Mouse (Mus musculus): ENCODE results near the gene Gbx1. TPM values are rescaled to one million over a fixed set of nuclear protein-coding genes. Genes with fewer than 3 reads are reported as not detected.
A peak's percentile ranks its signal among the peaks of the same experiment; 100 is the strongest.

The Gbx1 gene
- total and polyA plus RNA-seq, 3 experiments, result 0.08 to 0.49 TPM; not detected in 1

DNA sequence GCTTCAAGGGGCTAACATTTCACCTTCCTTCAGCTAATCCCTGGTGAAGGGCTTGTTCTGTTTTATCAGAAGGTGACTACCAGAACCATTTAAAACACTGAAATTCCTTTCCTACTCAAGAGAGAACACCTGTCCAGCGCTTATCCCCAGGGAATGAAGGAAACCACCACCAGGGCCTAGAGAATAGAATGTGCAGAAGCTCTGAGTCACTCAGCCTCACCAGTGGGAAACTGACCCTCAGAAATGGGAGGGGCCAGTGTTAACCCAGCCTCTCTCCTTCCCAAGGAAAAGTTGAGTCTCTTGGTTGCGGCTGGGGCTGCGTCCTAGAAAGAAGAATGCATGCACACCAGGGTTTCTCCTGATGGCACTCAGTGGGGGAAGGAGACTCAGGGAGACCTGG, 71.9 kb downstream of the Gbx1 start:
- Histone ChIP-seq H3K4me1 (ENCODE audit: control insufficient read depth in 1 of 2, insufficient read depth in 2 of 2, low read length in 2 of 2) (peaks cover 8 to 19% of the 10 kb centered on the region in 2 experiments), H3K79me2 (ENCODE audit: control insufficient read depth, insufficient read depth, low read length, poor library complexity) (peaks cover 71% of the 10 kb centered on the region), H3K9me3 (replicated peaks; ENCODE audit: insufficient read depth, low read length) (no peaks in the 10 kb centered on the region), H3K27me3 (ENCODE audit: control insufficient read depth in 1 of 2, insufficient read depth in 2 of 2, low read length in 2 of 2) (no peaks in the 10 kb centered on the region), H3K4me3 (ENCODE audit: control insufficient read depth in 1 of 2, insufficient read depth in 1 of 2, low read depth in 2 of 2, low read length in 2 of 2) (no peak overlapping the region), H3K36me3 (ENCODE audit: control insufficient read depth in 1 of 2, insufficient read depth in 2 of 2, low read length in 2 of 2) (peaks cover 0 to 14% of the 10 kb centered on the region in 2 experiments; a peak in 3 of 4 replicates), H3K9ac (ENCODE audit: control insufficient read depth, low read depth, low read length, poor library complexity, severe bottlenecking) (no peak overlapping the region), H3K27ac (ENCODE audit: control insufficient read depth, low read depth, low read length) (no peak overlapping the region)
- TF ChIP-seq RAD21 (IDR thresholded peaks at IDR 0.05; ENCODE audit: low read depth, low read length) (no peak), POLR2AphosphoS2 (IDR thresholded peaks at IDR 0.05; ENCODE audit: low read length) (0 out of 2 replicates have a peak, but pooled peaks have one; percentile 25), NRF1 (IDR thresholded peaks at IDR 0.05; ENCODE audit: insufficient read depth, low read depth, low read length, poor library complexity, severe bottlenecking) (no peak)
- no peak for DNase-seq (ENCODE audit: low read depth, low spot score)

DNA sequence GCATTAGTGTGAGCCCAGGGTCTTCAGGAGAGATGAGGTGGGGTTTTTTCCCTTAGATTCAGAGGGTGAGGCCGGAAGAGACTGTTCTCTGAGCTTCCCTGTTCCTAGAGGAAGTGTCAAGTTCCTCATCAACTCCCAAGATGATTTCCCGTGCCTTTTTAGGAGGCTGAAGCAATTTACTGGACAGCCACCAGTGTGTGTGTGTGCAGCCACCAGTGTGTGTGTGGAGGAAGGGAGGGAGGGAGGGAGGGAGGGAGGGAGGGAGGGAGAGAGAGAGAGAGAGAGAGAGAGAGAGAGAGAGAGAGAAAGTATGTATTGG, 73.1 kb downstream of the Gbx1 start:
- H3K79me2 ChIP-seq (ENCODE audit: control insufficient read depth, insufficient read depth, low read length, poor library complexity), result peaks cover 66% of the 10 kb centered on the region
- H3K27ac ChIP-seq (ENCODE audit: control insufficient read depth, low read depth, low read length), result no peak overlapping the region
- H3K4me3 ChIP-seq (ENCODE audit: control insufficient read depth in 1 of 2, insufficient read depth in 1 of 2, low read depth in 2 of 2, low read length in 2 of 2), result no peak overlapping the region; a peak in 1 of 4 replicates
- peak overlapping the region; percentile 87 for H3K9ac ChIP-seq (ENCODE audit: control insufficient read depth, low read depth, low read length, poor library complexity, severe bottlenecking)
- H3K36me3 ChIP-seq (ENCODE audit: control insufficient read depth in 1 of 2, insufficient read depth in 2 of 2, low read length in 2 of 2), result peaks cover 0 to 14% of the 10 kb centered on the region in 2 experiments; a peak in 3 of 4 replicates
- no peak for DNase-seq (ENCODE audit: low read depth, low spot score)
- H3K27me3 ChIP-seq (ENCODE audit: control insufficient read depth in 1 of 2, insufficient read depth in 2 of 2, low read length in 2 of 2), result no peaks in the 10 kb centered on the region
- H3K9me3 ChIP-seq (replicated peaks; ENCODE audit: insufficient read depth, low read length), result no peaks in the 10 kb centered on the region
- TF ChIP-seq RCOR1 (IDR thresholded peaks at IDR 0.05; ENCODE audit: low read depth, low read length) (no peak), MYC (IDR thresholded peaks at IDR 0.05; ENCODE audit: low read depth, low read length) (no peak), USF2 (IDR thresholded peaks at IDR 0.05; ENCODE audit: borderline replicate concordance in 1 of 2, insufficient read depth in 1 of 2, low read depth in 1 of 2, low read length in 2 of 2) (no peak), CHD1 (IDR thresholded peaks at IDR 0.05; ENCODE audit: low read depth, low read length) (no peak), NELFE (IDR thresholded peaks at IDR 0.05; ENCODE audit: low read depth, low read length) (no peak), JUND (IDR thresholded peaks at IDR 0.05; ENCODE audit: low read depth, low read length) (no peak), TBP (IDR thresholded peaks at IDR 0.05; ENCODE audit: low read depth, low read length) (no peak), TCF12 (IDR thresholded peaks at IDR 0.05; ENCODE audit: low read depth, low read length) (no peak), POLR2A (IDR thresholded peaks at IDR 0.05; ENCODE audit: control insufficient read depth in 1 of 2, insufficient read depth in 1 of 2, low read depth in 1 of 2, low read length in 2 of 2, poor library complexity in 1 of 2) (no peak), ZKSCAN1 (IDR thresholded peaks at IDR 0.05; ENCODE audit: low read depth, low read length) (no peak), SIN3A (IDR thresholded peaks at IDR 0.05; ENCODE audit: low read length) (no peak)
- H3K4me1 ChIP-seq (ENCODE audit: control insufficient read depth in 1 of 2, insufficient read depth in 2 of 2, low read length in 2 of 2), result peaks cover 8 to 19% of the 10 kb centered on the region in 2 experiments

DNA sequence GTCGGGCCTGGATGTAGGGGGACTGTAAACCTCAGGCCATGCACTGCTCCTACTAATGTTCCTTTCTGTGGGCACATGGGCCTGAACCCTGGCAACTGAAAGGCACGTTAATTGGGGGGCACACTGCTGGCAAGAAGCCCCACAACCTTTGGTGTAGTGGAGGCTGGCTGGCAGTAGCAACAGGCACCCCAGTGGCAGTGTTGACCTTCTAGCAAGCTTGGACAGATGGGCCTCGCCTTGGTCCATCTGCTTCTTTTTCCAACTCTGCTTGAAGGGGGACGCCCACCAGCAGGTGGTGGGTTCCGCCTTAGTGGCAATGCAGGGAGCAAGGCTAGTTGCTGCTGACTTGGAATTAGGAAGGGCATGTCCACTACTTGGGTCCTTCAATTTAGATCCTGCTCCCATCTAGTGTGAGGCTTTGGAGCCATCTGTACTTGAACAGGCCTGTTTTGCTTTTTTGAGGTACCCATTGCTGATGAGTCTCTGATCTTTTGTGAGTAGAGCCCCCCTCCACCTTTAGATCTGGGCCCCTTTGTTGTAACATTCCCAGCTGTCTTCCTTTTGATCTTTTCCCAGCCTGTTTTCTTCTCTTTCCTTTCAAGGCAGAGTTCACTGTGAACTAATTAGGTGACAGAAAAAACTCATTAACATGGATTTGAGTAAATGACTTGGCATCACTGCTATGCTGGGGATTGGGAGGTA, 73.6 kb downstream of the Gbx1 start:
- TF ChIP-seq ZMIZ1 (IDR thresholded peaks at IDR 0.05; ENCODE audit: low read depth, low read length) (0 out of 2 replicates have a peak, but pooled peaks have one; percentile 19), POLR2AphosphoS2 (IDR thresholded peaks at IDR 0.05; ENCODE audit: low read length) (no peak)
- no peak for DNase-seq (ENCODE audit: low read depth, low spot score)
- peaks cover 8 to 19% of the 10 kb centered on the region in 2 experiments for H3K4me1 ChIP-seq (ENCODE audit: control insufficient read depth in 1 of 2, insufficient read depth in 2 of 2, low read length in 2 of 2)
- peaks cover 0 to 16% of the 10 kb centered on the region in 2 experiments; a peak in 3 of 4 replicates for H3K36me3 ChIP-seq (ENCODE audit: control insufficient read depth in 1 of 2, insufficient read depth in 2 of 2, low read length in 2 of 2)
- H3K9me3 ChIP-seq (replicated peaks; ENCODE audit: insufficient read depth, low read length), result no peaks in the 10 kb centered on the region
- H3K9ac ChIP-seq (ENCODE audit: control insufficient read depth, low read depth, low read length, poor library complexity, severe bottlenecking), result peak overlapping the region; percentile 87
- H3K4me3 ChIP-seq (ENCODE audit: control insufficient read depth in 1 of 2, insufficient read depth in 1 of 2, low read depth in 2 of 2, low read length in 2 of 2), result peak overlapping the region; percentile 77 to 98
- H3K27me3 ChIP-seq (ENCODE audit: control insufficient read depth in 1 of 2, insufficient read depth in 2 of 2, low read length in 2 of 2), result no peaks in the 10 kb centered on the region
- H3K27ac ChIP-seq (ENCODE audit: control insufficient read depth, low read depth, low read length), result no peak overlapping the region
- peaks cover 64% of the 10 kb centered on the region for H3K79me2 ChIP-seq (ENCODE audit: control insufficient read depth, insufficient read depth, low read length, poor library complexity)

All from MEL (cell line).